Mouse (Mus musculus) T-helper 1 cell (primary cell): Measurements from ENCODE around the gene Drd4.
"Not testable (repeated sequence)": the region's sequence is repeated elsewhere in the genome, so short reads cannot be mapped to it uniquely, and the experiment has no call there.

Source experiments
- in situ Hi-C: fragments of 300-600 bp; cut with MboI, MseI; formaldehyde crosslinking; loops from one replicate; pipeline ENCODE4 v1.15.1; 2025; ENCODE audit warnings: high pct_unique_total_duplicates

Gene Drd4

DNA sequence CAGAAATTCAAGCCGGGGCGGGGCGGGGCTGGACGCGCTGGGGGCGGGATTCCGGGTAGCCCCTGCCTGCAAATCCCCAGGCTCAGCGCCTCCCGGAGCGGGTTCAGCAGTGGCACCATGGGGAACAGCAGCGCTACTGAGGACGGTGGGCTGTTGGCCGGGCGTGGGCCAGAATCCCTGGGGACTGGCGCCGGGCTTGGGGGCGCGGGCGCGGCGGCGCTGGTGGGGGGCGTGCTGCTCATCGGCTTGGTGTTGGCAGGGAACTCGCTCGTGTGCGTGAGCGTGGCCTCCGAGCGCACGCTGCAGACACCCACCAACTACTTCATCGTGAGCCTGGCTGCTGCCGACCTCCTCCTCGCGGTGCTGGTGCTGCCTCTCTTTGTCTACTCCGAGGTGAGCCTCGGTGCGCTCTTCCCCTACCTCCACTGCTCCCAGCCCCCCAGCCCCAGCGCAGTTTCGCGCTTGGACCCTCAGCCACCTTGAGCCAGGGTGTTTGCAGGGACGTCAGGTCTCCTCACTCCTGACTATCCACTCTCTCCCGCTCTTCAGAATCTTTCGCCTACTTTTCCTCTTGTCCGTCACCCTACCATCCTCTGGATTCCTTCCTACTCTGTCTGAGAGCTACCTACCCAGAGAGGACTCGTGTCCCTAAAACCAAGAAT, at the start of gene Drd4:
Drd4 (plus strand) TSS at position 86 of the 662 bp plus-strand sequence.
- in situ Hi-C loops: no loop called here

DNA sequence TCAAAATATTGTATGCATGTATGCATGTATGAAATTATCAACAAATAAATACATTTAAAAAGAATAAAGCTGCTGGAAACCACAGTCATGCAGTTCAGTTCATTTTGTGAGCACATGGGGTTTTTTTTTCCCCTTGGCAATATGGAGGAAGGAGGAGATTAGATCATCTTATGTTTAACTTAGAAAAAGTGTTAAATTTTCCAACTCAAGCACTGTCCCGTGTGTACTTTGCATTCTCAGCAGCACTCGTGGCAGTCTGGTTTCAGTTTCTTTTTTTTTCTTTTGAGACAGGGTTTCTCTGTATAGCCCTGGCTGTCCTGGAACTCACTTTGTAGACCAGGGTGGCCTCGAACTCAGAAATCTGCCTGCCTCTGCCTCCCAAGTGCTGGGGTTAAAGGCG, 41.3 kb upstream of the Drd4 start:
- in situ Hi-C loops: not testable (repeated sequence)

DNA sequence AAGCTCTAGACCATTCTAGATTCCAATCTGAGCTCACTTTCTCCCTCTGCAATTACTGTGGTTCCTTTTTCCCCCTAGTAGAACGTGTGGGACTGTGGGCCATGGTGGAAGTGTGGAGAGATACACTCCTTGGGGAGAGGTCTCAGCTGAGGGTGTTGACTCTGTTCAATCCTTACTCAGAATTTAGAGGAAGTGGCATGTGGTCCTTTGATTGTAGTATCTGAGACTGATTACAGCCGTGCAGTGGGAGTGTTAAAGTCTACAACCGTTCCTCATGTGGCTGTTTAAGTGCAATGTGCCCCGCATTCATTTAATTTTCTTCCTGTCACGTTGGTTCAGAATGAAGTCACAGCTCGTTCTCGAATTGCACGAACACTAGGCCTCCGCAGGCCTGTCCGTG, 35.6 kb upstream of the Drd4 start:
- in situ Hi-C loops: no loop called here

DNA sequence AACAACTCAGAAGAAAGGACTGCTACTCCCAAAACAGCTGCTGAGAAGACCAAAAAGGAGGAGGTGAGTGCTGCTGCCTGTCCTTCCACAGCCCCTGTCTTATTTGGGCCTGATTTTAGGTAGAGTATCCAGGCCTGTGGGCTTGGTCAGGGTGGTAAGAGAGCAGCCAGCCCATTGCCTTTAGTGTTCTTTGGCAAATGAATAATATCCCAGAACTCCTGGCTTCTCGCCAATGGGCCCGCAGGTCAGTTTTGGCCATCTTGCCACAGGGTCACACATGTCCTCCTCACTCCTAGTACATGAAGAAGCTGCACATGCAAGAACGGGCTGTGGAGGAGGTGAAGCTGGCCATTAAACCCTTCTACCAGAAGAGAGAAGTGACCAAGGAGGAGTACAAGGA, 30.3 kb upstream of the Drd4 start:
- in situ Hi-C loops: no loop called here

DNA sequence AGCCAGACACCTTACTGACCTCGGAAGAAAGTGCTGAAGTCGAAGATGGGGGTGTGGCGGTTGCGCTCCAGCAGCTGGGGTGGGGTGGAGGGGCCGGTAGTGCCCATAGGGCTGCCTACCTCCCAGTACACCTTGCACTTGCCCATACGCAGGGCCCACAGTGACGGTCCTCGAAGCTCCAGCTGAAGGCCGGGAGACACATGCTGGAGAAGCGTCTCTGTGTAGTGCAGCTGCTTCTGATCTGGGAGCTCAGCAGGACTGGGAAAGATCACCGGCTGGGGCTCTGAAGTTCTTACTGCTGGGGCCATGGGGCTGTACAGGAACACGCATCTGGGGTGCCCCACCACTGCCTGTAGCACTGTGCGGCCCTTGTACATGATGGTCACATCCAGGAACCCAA, 28.2 kb upstream of the Drd4 start:
- in situ Hi-C loops: no loop called here

DNA sequence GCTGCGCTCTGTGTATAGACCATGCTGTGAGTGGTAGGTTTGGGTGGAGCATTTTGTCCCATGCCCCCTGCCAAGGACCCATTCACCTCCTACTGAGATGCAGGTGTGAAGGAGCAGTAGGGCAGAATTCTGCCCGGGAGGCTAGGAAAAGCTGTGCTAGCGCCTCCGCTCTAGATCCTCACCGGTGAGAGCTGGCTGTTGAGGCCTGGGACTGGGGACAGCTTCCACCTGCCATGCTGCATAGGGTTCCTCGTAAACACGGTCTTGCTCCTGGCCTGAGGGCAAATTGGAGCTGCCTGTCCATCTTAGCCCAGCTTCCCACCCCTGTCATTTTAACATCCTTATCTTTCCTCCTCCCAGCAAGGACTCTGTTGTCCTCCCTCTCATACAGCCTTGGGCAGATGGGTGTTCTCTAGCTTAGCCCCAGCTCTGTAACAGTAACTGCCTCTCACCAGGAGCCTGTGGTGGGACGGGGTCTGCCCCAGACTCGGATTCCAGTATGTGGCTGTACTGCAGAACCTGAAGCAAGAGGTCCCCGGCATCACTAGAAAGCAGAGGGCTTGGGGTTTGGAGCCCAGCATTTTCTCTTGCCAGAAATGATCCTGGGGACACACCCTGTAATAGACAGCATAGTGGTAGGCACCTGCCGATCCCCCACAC, 27.6 kb upstream of the Drd4 start:
- in situ Hi-C loops: no loop called here

DNA sequence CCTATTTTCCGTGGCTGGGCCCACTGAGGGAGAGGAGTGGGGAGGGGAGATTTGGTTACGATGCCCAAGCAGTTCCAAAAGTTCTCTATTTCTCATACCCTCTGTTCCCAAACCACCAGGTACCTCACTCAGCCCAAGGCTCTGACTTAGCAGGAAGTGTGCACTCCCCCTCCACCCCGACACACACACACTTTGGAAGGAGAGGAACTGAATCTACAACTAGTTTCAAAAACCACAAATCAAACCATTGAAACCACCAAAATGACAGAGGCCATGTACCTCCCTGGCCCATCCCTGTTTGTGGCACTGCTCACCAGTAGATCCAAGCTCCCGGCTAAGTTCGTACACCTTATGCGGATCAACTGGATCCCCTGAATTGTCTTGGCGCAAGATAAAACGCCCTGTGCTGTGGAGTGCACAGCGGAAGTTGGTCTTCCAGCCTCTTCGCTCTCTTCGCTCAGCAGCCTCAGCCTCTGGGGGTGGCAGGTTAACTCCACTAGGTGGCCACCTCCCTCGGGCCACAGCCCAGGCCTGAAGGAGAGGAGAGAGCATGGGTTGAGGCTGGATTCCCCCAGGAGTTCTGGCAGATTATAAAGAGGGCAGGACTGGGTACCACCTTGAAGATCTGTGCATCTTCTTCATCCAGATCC, 26.9 kb upstream of the Drd4 start:
- in situ Hi-C loops: no loop called here

DNA sequence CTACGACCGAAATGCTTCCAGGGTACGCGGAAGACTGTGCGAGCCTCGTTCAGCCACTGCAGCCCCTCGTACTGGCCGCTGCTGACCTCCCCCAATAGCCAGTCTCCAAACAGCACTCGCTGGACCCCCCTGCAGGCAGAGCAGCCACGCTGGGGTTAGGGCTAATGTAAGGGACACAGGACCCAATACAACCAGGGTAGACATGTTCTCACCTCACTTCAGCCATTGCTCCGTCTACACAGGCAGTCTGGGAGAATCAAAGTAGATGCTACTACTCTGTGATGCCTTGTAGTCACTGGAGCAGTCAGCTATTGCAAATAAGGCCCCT, 26.4 kb upstream of the Drd4 start:
- in situ Hi-C loops: no loop called here

DNA sequence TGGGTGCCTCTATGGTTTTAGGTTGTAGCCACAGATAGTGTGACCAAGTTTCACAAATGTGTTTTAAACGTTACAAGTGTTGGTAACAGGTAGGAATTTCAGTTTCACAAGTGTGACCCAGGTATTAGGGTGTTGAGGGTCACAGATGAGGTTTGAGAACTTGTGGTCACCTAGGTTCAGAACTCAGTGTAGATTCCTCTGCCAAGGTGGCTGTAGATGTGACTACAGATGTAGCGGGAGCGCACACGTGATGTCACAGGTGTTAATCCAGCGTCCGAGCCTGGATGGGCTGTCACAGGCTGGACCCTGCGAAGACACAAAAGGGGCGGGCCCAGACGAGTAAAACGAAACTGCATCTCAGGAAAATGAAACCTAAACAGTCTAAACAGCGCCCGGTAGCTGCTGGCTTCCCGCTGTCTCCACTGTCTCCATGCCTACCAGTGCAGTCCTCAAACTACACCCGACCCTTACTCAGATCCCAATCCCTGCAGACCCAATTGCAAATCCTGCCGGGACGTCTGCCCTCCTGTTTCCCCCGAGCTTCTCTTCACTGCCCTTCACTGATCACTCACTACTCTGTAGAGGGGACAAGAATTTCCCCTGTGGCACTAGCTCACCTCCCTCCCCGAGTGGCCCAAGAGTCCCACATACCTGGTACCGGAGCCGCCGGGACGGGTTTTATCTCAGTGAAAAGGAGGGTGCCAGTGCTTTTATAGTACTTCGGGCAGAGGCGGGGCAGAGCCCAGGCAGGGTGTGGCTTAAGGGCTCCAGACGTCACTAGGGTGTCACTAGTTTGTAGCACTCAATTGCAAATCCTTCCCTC, 25.9 kb upstream of the Drd4 start, which contains the start of gene Irf7:
Irf7 (minus strand) TSS at position 743 of the 823 bp plus-strand sequence.
- in situ Hi-C loops: no loop called here

DNA sequence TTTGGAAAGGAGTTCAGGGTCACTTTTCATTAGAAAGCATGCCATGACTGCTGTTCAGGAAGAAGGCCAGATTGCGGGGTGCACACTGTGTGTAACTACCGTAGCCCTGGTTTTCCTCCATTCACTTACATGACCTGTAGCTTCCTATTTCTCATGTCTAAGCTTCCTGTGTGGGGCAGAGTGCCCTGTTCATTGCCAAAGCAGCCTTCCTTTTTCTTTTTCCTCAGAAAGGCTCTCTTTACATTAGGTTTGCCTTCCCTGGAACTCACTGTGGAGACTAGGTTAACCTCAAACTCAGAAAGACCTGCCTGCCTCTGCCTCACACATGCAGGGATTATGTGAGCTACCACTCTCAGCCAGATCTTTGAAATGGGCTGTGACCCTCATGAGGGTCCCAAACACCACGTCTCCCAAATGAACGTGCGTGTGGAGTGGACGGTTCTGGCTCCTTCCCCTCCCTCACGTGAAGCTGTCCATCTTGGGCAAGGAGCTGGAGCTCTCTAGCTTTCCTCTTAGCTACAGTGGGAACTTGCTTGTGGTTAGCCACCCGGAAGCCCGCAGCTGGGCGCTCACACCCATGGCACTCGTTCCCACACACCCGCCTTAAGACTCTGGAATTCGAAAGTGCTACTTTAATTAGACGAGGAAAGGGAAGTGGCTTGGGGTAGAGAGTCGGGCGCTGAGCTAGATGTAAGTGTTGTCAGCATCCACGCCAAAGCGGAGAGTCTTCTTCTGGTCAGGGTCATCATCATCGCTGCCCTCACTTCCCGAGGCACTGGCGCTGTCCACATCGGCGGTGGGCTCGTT, 23.1 kb upstream of the Drd4 start:
- in situ Hi-C loops: no loop called here

DNA sequence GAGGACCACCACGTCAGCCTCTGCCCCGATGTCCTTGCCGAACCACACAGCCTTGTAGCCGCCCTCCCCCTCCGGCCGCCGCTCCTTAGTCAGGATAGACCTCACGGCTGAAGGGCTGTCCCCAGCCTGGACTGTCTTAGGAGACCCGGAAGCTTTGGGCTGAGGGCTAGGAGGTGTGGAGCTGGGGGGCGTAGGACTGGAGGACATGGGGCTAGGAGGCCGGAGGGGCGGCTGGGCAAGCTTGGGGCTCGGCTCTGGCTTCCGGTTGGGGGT, 22.6 kb upstream of the Drd4 start:
- in situ Hi-C loops: no loop called here

DNA sequence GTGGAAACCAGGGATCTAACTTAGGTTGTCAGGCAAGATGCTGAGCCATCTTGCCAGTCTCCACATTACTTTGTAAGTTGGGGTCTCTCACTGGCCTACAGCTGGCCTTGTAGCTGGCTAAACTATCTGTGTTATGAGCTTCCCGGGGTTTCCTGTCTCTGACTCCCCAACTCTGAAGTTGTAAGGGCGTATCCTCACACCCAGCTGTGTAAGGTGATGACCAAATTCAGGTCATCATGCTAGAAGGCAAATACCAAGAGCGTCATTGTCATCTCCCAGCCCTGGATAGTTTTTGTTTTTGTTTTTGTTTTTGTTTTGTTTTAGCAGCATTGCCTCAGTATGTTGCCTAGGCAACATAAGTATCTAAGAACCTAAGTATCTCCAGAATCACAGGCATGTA, 21.2 kb upstream of the Drd4 start:
- in situ Hi-C loops: no loop called here

DNA sequence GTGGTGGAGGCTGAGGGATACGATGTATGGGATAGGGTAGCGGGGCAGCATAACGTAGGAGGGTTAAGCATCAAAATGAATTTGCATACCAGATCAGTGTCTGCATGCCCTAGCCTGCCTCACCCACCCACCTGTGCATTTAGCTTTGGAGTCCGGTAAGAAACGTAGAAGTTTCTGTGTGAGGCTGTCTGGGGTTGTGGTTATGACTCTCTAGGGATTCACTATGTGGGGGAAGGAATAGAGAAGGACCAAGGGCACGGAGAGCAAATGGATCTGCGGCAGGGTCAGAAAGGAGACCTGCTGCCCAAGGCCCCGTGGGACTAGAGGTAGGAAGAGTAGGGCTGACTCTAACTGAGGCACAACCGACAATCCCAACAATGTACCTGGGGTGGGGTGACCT, 16.4 kb upstream of the Drd4 start:
- in situ Hi-C loops: no loop called here

DNA sequence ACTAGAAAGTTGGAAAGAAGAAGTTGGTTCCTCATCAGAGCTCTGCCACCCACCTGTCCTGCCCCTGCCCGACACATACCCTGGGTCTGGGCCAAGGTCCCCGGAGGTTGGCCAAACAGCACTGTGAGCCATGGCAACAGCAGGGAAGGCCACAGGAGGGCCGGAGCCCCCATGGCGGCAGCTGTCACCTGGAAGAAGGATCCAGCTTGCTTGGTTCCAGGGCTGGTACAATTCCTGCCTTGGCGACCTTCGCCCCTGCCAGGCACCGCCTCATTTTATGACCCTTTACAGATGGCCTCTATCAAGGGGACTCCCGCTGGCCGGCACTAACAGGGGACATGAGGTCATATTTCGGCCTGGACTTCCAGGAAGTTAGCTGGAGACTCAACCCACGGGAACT, 15.3 kb upstream of the Drd4 start, which contains the start of gene Cdhr5:
Cdhr5 (minus strand) TSS at position 241 of the 400 bp plus-strand sequence.
- in situ Hi-C loops: no loop called here

DNA sequence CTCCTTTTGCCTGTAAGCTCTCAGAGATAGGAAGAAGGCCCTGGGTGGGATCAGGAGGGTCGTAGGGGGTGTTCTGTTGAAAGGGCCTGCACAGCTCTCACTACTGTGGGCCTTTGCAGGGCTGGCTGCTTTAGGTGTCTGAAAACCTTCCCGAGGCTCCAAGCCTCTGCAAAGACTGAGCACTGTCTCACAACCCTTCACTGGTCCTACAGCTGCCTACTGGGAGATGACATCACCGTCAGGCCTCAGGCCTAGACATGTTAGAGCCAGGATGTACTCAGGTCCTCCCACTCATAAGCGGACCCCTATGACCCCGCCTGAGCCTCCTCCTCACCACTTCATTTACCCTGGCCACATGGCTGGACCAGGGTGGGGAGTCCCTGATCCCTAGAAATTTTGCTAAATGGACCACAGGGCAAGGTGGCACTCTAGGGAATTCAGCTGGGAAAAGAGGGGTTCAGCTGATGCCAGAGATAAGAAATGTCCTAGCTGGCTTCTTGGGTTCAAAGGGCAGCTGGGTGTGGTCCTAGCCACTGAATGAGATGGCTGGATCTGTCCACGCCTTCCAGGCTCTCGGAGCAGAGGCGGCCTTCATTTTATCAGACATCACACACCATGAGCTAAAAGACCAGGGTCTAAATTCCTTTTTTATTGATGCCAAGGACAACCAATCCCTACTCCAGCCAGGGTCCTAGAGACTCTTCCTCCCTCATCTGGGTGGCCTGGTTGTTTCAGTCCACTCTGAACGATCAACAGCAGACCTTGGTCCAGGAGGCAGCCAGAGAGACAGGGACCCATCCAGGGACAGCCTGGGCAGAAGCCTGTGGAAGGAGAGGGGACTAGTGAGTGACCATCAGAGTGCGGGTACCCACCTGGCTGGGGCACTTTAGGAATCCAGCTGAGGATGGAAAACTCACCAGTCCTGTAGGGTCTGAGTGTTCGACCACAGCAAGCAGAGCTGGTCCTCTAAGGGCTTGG, 13.8 kb upstream of the Drd4 start:
- in situ Hi-C loops: no loop called here

DNA sequence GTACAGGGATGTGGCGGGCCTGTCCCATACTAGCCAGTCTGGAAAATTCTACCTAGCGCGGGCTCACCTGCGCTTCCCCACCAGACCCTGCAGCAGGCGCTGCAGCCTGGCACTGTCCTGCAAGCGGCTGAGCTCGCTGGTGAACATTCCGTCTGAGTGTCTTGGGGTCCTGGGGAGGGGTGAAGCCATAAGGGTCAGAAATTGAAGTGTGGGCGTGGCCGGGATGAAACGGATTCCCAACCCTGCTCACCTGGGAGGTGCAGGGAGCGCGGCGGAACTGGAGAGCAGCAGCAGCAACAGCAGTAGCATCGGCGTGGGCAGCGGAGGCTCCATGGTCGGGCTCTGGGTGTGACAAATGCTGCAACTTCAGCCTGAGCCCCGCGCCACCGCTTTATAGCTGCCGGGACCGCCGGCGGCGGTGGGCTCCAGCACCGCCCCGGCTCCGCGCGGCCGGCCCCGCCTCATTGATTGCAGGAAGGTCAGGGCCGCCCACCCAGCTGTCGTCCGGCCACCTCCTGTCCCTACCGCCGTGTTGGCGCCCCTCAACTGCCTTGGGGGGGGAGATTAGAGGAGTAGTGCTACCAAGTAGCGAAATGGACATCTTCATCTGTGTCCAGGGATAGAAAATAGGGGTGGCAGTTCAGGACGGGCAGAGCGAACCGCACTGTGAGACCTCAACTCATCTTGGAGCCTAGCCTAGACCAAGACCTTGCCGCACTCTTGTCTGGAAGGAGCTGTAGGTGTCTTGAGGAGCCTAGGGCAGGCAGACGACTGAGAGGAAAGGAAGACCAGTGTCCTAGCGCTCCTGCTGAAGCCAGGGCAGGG, 12.8 kb upstream of the Drd4 start, which contains the start of gene Sct:
Sct (minus strand) TSS at position 368 of the 825 bp plus-strand sequence.
- in situ Hi-C loops: no loop called here

DNA sequence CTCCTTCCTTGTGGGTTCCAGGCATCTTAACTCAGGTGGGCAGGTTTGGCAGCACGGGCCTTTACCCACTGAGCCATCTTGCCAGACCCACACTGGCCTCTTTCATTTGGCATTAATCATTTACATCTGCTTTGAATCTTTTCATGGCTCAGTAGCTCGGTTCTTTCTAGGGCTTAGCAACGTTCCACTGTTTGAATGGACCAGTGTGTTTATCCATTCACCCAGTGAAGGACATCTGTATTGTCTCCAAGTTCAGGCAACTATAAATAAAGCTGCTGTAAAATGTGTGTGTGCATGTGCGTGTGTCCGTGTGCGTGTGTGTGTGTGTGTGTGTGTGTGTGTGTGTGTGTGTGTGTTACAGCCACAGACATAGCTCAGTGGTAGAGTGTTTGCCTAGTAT, 10.4 kb upstream of the Drd4 start:
- in situ Hi-C loops: no loop called here

DNA sequence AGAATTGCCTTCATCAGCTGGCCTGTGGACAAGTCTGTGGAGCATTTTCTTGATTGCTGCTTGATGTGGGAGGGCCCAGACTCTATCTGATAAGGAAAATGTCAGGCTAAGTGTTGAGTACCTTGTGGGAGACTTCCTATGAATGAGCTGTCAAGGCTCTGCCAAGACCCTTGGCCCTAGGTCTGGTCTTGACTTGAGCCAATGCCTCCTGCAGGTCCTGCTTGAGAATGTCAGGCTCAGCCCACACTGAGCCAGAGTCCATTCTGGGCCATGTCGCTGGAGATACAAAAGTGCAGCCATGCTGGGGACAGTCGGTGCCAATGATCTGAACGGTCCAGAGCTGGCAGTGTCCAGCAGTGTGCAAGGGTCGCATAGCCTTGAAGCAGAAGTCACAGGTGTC, 9.1 kb upstream of the Drd4 start:
- in situ Hi-C loops: no loop called here

DNA sequence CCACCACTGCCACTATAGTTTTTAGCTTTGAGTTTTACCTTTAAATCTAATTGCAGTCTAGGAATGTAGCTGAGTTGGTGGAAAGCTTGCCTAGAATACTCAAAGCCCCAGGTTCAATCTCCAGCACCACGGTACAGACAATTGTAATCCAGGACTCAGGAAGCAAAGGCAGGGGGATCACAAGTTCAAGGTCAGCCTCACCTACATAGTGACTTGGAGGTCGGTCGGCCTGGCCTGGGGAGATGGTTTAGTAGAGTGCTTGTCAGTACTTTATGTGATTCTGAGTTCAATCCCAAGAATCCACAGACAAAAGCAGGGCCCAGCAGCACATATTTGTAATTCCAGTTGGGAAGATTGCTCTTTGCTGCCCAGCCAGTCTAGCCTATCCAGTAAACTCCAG, 3.8 kb upstream of the Drd4 start:
- in situ Hi-C loops: no loop called here
